Mouse (Mus musculus): ENCODE measurements around the gene Ap1m2. TPM values are rescaled to one million over a fixed set of nuclear protein-coding genes. Genes with fewer than 3 reads are reported as not detected.

Gene Ap1m2
- polyA plus RNA-seq, 2 experiments, result 0.07 to 0.24 TPM

DNA sequence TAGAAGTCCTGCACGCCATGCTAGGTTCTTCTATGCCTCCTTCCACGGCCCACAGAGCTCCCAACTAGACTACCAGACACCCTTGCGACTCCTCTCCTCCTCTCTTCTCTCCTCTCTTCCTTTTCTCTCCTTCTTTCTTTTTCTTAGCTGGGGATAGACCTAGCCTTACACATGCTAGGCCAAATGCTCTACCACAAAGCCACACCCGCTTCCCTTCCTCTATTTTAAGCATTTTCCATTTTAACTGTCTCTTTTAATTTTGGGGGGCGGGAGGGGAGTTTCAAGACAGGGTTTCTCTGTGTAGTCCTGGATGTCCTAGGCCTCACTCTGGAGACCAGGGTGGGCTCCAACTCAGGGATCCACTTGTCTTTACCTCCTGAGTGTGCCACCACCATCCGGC lies 6.7 kb upstream of the Ap1m2 start:
- TF ChIP-seq CTCF (IDR thresholded peaks at IDR 0.05; ENCODE audit: low read depth), result no peak
- TF ChIP-seq EP300 (IDR thresholded peaks at IDR 0.05; ENCODE audit: low read depth), result no peak
- no peak overlapping the region for H3K27ac ChIP-seq

DNA sequence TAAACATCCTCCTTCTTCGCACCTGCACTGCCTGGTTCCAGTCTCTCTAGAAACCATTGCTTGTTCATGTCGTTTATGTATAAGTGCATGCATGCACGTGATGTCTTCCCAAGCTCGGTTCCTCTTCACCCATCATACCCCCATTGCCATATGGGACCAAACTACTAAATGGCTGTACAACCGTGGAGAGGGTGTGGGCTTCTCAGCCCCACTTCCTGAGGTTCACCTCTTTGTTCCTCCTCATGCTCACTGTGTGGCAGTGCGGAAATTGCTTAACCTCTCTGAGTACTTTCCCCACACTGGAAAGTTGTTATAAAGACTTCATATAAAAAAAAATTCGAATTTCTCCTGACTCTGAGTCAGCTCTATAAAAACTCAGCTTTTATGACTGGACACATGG lies 4.6 kb upstream of the Ap1m2 start:
- Histone ChIP-seq H3K9ac (replicated peaks) (no peak overlapping the region), H3K4me2 (ENCODE audit: low read depth) (no peak overlapping the region), H3K27me3 (ENCODE audit: control insufficient read depth, insufficient read depth, low read length) (peaks cover 10% of the 10 kb centered on the region), H3K9me3 (ENCODE audit: control insufficient read depth, low read length) (no peaks in the 10 kb centered on the region), H3K36me3 (replicated peaks; ENCODE audit: control insufficient read depth, insufficient read depth, low read depth) (no peaks in the 10 kb centered on the region), H3K27ac (no peak overlapping the region), H3K4me1 (replicated peaks; ENCODE audit: control insufficient read depth in 2 of 2, insufficient read depth in 2 of 2, low read length in 1 of 2) (peaks cover 16 to 38% of the 10 kb centered on the region in 2 experiments), H3K4me3 (ENCODE audit: insufficient read depth in 1 of 2, low read depth in 2 of 2, low read length in 2 of 2) (no peak overlapping the region)
- ATAC-seq (ENCODE audit: insufficient read depth) (no peak), DNase-seq (ENCODE audit: low read depth in 3 of 3, low spot score in 3 of 3) (no peak)
- TF ChIP-seq EP300 (IDR thresholded peaks at IDR 0.05; ENCODE audit: low read depth), result no peak
- TF ChIP-seq CTCF (IDR thresholded peaks at IDR 0.05; ENCODE audit: low read depth), result no peak
- 47% methylated on average over 7 of the region's 7 CpGs for WGBS (ENCODE audit: insufficient replicate concordance)

More for the DNA sequence above, 6.7 kb upstream of the Ap1m2 start:
- Histone ChIP-seq H3K4me1 (replicated peaks; ENCODE audit: control insufficient read depth in 2 of 2, insufficient read depth in 2 of 2, low read length in 1 of 2) (peaks cover 22 to 41% of the 10 kb centered on the region in 2 experiments), H3K4me2 (ENCODE audit: low read depth) (no peak overlapping the region), H3K27me3 (ENCODE audit: control insufficient read depth, insufficient read depth, low read length) (no peaks in the 10 kb centered on the region), H3K9ac (replicated peaks) (no peak overlapping the region), H3K36me3 (replicated peaks; ENCODE audit: control insufficient read depth, insufficient read depth, low read depth) (no peaks in the 10 kb centered on the region), H3K9me3 (ENCODE audit: control insufficient read depth, low read length) (no peaks in the 10 kb centered on the region), H3K4me3 (ENCODE audit: insufficient read depth in 1 of 2, low read depth in 2 of 2, low read length in 2 of 2) (no peak overlapping the region)
- ATAC-seq (ENCODE audit: insufficient read depth), result no peak
- no peak for DNase-seq (ENCODE audit: low read depth in 3 of 3, low spot score in 3 of 3)
- 56% methylated on average over 6 of the region's 6 CpGs for WGBS (ENCODE audit: insufficient replicate concordance)

DNA sequence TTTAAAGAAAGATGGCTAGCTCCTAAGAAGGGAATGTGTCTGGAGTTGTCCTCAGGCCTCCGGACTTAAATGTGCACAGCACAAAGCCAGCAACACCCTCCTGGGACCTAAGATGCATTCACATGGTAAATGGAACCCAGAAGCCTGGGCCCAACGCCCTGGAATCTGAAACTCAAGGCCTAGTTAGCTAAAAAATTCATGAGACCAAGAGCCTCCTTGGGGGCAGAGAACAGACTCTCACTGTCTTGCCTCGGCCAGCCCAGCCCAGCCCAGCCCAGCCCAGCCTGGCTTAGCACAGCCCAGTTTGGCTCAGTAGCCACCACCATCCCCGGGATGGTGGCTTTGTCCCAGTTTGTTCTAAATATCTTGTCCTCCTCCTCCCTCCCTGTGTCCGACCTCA lies 3.3 kb upstream of the Ap1m2 start:
- Histone ChIP-seq H3K9me3 (ENCODE audit: control insufficient read depth, low read length) (no peaks in the 10 kb centered on the region), H3K4me1 (replicated peaks; ENCODE audit: control insufficient read depth in 2 of 2, insufficient read depth in 2 of 2, low read length in 1 of 2) (peaks cover 12 to 32% of the 10 kb centered on the region in 2 experiments), H3K9ac (replicated peaks) (no peak overlapping the region), H3K27ac (no peak overlapping the region), H3K4me2 (ENCODE audit: low read depth) (no peak overlapping the region), H3K27me3 (ENCODE audit: control insufficient read depth, insufficient read depth, low read length) (peaks cover 13% of the 10 kb centered on the region), H3K4me3 (ENCODE audit: insufficient read depth in 1 of 2, low read depth in 2 of 2, low read length in 2 of 2) (no peak overlapping the region), H3K36me3 (replicated peaks; ENCODE audit: control insufficient read depth, insufficient read depth, low read depth) (no peaks in the 10 kb centered on the region)
- DNase-seq (ENCODE audit: low read depth in 3 of 3, low spot score in 3 of 3), result no peak
- 56% methylated on average over 5 of the region's 5 CpGs for WGBS (ENCODE audit: insufficient replicate concordance)
- ATAC-seq (ENCODE audit: insufficient read depth), result no peak
- no peak for TF ChIP-seq EP300 (IDR thresholded peaks at IDR 0.05; ENCODE audit: low read depth)
- no peak for TF ChIP-seq CTCF (IDR thresholded peaks at IDR 0.05; ENCODE audit: low read depth)

DNA sequence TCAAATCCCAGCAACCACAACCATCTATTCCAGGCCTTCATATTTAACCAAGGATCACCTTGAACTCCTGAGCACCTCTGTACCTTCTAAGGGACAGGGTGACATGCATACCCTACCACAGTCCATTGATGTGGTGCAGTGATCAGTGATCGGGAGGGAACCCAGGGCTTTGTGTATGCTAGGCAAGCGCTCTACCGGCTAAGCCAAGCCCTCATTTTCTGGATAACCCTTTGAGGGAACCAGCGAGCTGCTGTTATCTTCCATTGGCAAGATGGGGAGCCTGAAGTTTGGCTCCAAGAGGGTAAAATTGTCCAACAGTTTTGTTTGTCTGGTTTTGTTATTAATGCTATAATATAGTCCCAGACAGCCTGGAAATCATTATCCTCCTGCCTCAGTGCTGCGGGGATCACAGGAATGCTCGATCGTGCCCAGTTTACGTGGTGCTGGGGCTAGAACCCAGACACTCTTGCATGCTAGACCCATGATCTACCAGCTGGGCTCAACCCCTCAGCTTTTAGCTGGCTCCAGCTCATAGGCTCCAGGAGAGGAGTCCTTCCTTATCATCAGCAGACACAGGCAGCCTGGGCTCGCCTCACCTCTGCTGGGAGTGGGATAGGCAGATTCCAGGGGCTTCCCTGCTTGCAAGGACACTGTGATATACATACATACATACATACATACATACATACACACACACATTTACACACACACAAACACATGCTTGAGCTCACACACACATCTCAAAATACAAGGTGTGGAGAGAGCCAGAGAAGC lies 2.4 kb upstream of the Ap1m2 start:
- Histone ChIP-seq H3K4me2 (ENCODE audit: low read depth) (peak overlapping the region; percentile 39; the same call in 1 of the 2 replicates), H3K4me3 (ENCODE audit: insufficient read depth in 1 of 2, low read depth in 2 of 2, low read length in 2 of 2) (no peak overlapping the region), H3K36me3 (replicated peaks; ENCODE audit: control insufficient read depth, insufficient read depth, low read depth) (no peaks in the 10 kb centered on the region), H3K27ac (peak overlapping the region; percentile 57), H3K27me3 (ENCODE audit: control insufficient read depth, insufficient read depth, low read length) (peaks cover 13% of the 10 kb centered on the region), H3K4me1 (replicated peaks; ENCODE audit: control insufficient read depth in 2 of 2, insufficient read depth in 2 of 2, low read length in 1 of 2) (peaks cover 8 to 28% of the 10 kb centered on the region in 2 experiments), H3K9me3 (ENCODE audit: control insufficient read depth, low read length) (no peaks in the 10 kb centered on the region), H3K9ac (replicated peaks) (0 out of 2 replicates have a peak overlapping the region, but pooled peaks have one; percentile 9)
- peak; percentile 66 for ATAC-seq (ENCODE audit: insufficient read depth)
- WGBS (ENCODE audit: insufficient replicate concordance), result 40% methylated on average over 9 of the region's 9 CpGs
- DNase-seq (ENCODE audit: low read depth in 3 of 3, low spot score in 3 of 3), result peak in 1 of 3 experiments; percentile 56
- TF ChIP-seq EP300 (IDR thresholded peaks at IDR 0.05; ENCODE audit: low read depth), result peak; percentile 63
- TF ChIP-seq CTCF (IDR thresholded peaks at IDR 0.05; ENCODE audit: low read depth), result no peak

DNA sequence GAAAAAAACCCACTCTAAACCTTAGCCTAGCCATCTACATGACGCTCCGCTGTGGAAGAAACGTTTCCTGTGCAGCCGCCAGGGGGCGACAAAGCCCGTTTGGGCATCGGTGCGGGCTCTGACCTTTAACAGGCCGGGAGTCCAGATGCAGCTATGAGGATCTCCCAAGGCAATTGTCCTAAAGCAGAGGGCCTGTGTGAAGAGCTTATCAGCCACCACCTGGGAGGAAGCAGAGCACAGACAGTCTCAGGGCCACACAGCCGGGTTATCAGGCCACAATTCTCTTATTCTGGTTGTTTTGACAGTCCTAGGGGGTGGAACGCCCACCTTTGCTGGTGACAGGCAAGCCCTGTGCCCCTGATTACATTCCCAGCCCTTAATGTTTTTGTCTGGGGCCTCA lies 1.3 kb upstream of the Ap1m2 start:
- peaks cover 13% of the 10 kb centered on the region for H3K27me3 ChIP-seq (ENCODE audit: control insufficient read depth, insufficient read depth, low read length)
- peak overlapping the region; percentile 26; the same call in 1 of the 2 replicates for H3K4me2 ChIP-seq (ENCODE audit: low read depth)
- H3K4me1 ChIP-seq (replicated peaks; ENCODE audit: control insufficient read depth in 2 of 2, insufficient read depth in 2 of 2, low read length in 1 of 2), result peaks cover 8 to 24% of the 10 kb centered on the region in 2 experiments
- 1% methylated on average over 11 of the region's 11 CpGs for WGBS (ENCODE audit: insufficient replicate concordance)
- DNase-seq (ENCODE audit: low read depth in 3 of 3, low spot score in 3 of 3) (peak; percentile 79 to 82 (median 81)), ATAC-seq (ENCODE audit: insufficient read depth) (peak; percentile 89)
- no peaks in the 10 kb centered on the region for H3K36me3 ChIP-seq (replicated peaks; ENCODE audit: control insufficient read depth, insufficient read depth, low read depth)
- no peak overlapping the region for H3K27ac ChIP-seq
- no peak overlapping the region for H3K9ac ChIP-seq (replicated peaks)
- H3K4me3 ChIP-seq (ENCODE audit: insufficient read depth in 1 of 2, low read depth in 2 of 2, low read length in 2 of 2), result no peak overlapping the region
- no peaks in the 10 kb centered on the region for H3K9me3 ChIP-seq (ENCODE audit: control insufficient read depth, low read length)
- TF ChIP-seq CTCF (IDR thresholded peaks at IDR 0.05; ENCODE audit: low read depth), result peak; percentile 99
- TF ChIP-seq EP300 (IDR thresholded peaks at IDR 0.05; ENCODE audit: low read depth), result peak; percentile 78

Measured in liver, embryonic 14.5 days (tissue).